Mouse (Mus musculus) Patski (cell line): ENCODE measurements at regions not wholly inside any gene's neighbourhood (a gene's known extent, or its start where the extent isn't known, plus 50 kb on each side); places are given as distances from the start of the nearest gene placed in this dataset.

Experiments used
- ATAC-seq: fragments of 100-300 bp; one replicate; pipeline ENCODE4 v1.8.0; 2021
- CTCF ChIA-PET: fragments of 350-600 bp; sonication (Branson Sonifier 250); formaldehyde crosslinking; loops from one replicate; lab custom pipeline; 2022; ENCODE audit warnings: inconsistent platforms; lab: Charles Lee
- POLR2A ChIA-PET: fragments of 350-600 bp; sonication (Branson Sonifier 250); formaldehyde crosslinking; loops from one replicate; lab custom pipeline; 2022; ENCODE audit warnings: antibody characterized with exemption, inconsistent platforms; lab: Charles Lee
- DNase-seq: peaks from one replicate; pipeline ENCODE4 v3.0.0-alpha.2; 2011; ENCODE audit warnings: low read depth, low spot score
- H3K27me3 ChIP-seq: fragments of 371-371 bp; one replicate; pipeline ENCODE4 v1.5.1; 2021
- CTCF ChIP-seq: fragments of 100-300 bp; IDR thresholded peaks from one replicate; pipeline ENCODE4 v1.5.1; 2021
- in situ Hi-C: fragments of 300-500 bp; cut with MboI; formaldehyde crosslinking; loops from 3 replicates; pipeline ENCODE4 v1.11.1; 2018; ENCODE audit warnings: low pct_unique_long_range_greater_than_20kb, mixed read lengths

DNA sequence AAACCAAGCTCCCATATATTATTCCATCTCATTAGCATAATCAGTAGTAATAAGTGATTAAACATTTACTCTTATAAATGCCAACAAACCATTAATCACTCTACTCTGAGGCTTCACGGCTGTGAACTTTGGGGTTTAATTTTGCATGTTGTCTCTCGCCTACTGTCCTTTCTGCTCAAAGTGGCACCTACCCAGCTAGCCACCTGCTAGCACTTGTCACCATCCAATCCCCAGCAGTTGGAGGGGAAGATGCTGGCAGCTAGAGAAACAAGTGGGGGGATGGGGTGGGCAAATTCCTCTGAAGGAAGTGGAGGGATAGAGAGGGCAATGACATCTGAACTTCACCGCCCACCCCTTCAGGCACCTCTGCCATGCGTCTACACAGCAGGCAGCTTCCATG lies 204.2 kb upstream of the Tcerg1l start:
- H3K27me3 ChIP-seq = peaks cover 5% of the 10 kb centered on the region
- no peak for TF ChIP-seq CTCF
- CTCF ChIA-PET = no interaction called here
- POLR2A ChIA-PET = no interaction called here
- DNase-seq (no peak), ATAC-seq (no peak)
- in situ Hi-C loops = no loop called here

DNA sequence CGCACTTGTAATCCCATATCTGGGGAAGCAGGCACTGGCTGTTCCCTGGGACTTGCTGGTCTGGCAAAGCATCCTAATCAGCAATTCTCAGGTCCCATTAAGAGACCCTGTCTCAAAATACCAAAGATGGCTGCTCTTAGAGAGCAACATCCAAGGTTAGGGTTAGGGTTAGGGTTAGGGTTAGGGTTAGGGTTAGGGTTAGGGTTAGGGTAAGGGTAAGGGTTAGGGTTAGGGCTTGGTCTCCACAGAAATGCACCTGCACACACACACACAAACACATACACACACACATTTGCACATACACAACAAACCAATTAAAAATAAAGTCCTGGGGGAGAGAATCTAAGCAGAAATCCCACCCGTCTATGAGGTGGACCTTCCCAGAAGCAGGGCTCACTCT lies 195.8 kb upstream of the Tcerg1l start:
- CTCF ChIA-PET = no interaction called here
- in situ Hi-C loops = no loop called here

DNA sequence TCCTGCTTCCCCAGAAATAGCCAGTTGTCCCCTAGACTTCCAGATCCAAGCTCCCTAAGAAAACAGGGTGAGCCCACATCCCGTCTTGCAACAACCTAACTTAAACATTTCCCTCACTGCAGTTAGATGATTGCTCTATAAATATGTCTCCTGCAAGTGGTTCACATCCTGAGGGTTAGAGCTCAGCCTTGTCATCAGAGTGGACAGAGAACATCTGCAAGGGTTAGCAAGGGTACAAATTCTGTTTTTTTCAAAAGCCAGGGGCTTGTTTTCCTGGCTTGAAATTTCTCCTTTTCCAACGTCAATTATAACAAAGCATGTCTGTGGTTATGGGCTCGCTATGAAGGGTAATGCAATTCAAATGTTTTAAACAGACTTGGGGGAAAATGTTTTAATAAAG lies 169.8 kb upstream of the Tcerg1l start:
- POLR2A ChIA-PET = no interaction called here
- H3K27me3 ChIP-seq = no peaks in the 10 kb centered on the region
- DNase-seq (no peak), ATAC-seq (no peak)
- TF ChIP-seq CTCF = no peak
- CTCF ChIA-PET = no interaction called here
- in situ Hi-C loops = no loop called here

More for the DNA sequence above, 195.8 kb upstream of the Tcerg1l start:
- ATAC-seq = no peak
- POLR2A ChIA-PET = no interaction called here
- no peak for TF ChIP-seq CTCF
- no peak for DNase-seq
- H3K27me3 ChIP-seq = peaks cover 5% of the 10 kb centered on the region

DNA sequence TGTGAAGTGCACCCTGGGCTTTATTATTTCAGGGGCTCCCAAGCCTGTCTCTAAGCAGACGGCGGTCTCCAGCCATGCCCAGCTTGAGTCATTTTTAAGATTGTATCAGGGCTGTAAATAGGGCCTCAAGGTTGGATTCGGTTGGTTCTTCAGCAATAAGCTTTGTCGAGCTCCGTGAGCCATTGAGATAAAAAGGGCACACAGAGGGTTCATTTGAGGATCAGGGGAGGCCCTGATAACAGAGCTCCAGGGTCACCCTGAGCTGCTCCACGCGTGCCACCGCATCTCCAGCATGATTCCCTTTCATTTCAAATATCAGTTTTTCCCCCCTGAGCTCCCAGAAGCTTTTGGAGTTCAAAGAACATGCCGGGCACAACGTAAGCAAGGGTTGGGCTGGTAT lies 154.1 kb upstream of the Tcerg1l start:
- DNase-seq (no peak), ATAC-seq (no peak)
- in situ Hi-C loops = no loop called here
- ChIA-PET CTCF (no interaction called here), POLR2A (no interaction called here)
- no peak for TF ChIP-seq CTCF
- no peaks in the 10 kb centered on the region for H3K27me3 ChIP-seq

DNA sequence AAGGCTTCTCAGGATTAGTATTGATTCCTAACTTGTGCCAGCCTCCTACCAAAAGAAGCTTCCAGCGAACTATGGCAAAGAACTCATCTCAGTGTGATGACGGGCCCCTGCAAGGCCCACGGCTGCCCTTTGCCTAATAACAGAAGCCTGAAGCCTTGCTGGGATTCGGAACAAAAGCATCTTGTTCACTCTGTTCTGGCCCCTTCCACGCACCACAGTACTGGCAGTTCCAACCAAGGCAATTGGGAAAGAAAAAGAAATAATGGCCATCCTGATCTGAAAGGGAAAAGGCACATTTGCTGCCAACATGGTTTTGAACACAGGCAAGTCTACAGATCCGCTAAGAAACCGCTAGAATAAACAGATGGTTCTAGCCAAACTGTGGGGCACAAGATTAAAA lies 150.4 kb upstream of the Tcerg1l start:
- H3K27me3 ChIP-seq = no peaks in the 10 kb centered on the region
- in situ Hi-C loops = no loop called here
- no peak for TF ChIP-seq CTCF
- ATAC-seq (no peak), DNase-seq (no peak)
- POLR2A ChIA-PET = no interaction called here
- CTCF ChIA-PET = no interaction called here

DNA sequence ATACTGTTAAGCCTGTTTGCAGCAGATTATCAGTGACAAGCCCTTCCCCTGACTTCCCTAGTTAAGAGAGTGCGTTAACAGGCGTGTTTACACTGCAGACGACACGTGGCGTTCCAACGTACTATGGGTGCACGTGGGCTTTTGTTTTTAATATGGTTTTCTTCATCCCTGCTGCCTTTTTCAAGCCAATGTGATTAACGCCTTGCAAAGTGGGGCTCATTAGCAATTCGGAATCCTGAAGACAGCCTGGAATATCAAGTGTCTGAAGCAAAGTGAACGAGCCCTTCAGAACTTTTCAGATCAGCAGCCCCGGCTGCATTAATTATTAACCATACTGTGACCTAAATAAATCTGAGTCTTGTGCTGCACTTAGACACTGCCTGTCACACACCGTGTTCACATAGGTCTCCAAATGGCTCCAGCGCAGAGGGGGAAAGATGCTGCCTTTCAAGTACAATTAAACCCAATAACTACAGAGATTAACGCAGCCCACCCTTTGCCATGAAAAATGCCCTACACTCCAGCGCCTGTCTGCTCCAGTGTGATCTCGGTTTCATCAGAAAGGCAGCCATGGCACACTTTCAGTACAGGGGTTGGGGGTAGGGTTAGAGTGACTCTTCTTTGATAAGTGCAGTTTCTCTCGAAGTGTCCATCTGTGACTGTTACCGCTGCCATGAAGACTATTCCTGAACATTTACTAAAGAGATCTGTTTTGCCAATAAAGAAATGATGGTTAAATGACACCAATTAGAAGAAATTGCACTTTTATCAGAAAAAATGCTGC lies 140.7 kb upstream of the Tcerg1l start:
- in situ Hi-C loops = no loop called here
- TF ChIP-seq CTCF = no peak
- no peaks in the 10 kb centered on the region for H3K27me3 ChIP-seq
- ATAC-seq (no peak), DNase-seq (no peak)
- ChIA-PET POLR2A (no interaction called here), CTCF (no interaction called here)

DNA sequence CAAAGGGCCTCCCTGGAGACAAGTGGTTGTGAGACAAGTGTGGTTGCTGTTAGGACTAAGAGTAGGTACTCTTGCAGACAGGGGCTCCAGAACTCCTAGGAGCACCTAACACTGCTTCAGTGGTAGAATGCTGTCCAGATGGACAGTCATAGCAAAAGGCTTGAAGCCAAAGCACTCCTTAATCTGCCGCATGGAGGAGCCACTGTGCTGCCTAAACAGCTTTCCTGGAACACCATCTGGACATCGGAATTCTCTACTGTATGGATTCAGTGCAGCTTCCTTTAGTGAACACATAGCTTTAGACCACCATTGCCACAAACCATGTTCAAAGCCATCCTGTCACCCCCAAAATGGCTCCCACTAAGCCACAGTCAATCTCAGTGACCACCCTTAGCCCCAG lies 128.6 kb upstream of the Tcerg1l start:
- ChIA-PET CTCF (no interaction called here), POLR2A (no interaction called here)
- TF ChIP-seq CTCF = no peak
- H3K27me3 ChIP-seq = no peaks in the 10 kb centered on the region
- no peak for ATAC-seq
- in situ Hi-C loops = no loop called here
- DNase-seq = no peak

DNA sequence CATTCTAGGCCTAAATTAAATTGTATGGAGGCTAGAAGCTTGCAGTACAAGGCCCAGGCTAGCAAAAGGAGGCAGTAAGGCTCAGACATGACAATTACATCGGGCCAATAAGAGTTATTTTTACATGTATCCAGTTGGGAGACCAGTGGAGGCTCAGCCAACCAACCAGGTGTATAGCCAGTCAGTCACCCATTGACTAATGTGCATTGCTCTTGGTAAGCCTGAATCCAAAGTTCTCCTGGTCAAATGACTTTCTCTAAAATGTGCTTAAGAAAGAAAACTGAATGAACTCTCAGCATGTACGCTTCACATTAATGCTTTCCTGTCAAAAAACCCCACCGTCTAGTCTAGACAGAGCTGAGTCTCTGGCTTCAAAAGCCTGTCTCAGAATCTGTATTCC lies 127.4 kb upstream of the Tcerg1l start:
- ATAC-seq (no peak), DNase-seq (no peak)
- CTCF ChIA-PET = no interaction called here
- in situ Hi-C loops = no loop called here
- POLR2A ChIA-PET = no interaction called here
- TF ChIP-seq CTCF = no peak
- H3K27me3 ChIP-seq = no peaks in the 10 kb centered on the region

DNA sequence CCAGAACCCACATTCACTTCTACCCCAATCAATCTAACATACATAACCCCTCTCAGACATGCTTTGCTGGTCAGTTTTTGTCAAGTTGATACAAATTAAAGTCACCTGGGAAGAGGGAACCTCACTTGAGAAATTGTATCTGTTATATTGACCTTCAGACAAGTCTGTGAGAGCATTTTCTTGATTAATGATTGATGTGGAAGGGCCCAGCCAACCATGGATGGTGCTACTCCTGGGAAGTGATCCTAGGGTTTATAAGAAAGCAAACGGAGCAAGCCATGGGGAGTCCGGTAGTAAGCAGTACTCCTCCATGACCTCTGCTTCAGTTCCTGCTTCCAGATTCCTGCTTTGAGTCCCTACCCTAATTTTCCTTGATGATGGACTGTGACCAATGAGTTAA lies 116.6 kb upstream of the Tcerg1l start:
- DNase-seq = no peak
- CTCF ChIA-PET = no interaction called here
- no peak for TF ChIP-seq CTCF
- in situ Hi-C loops = no loop called here
- no peaks in the 10 kb centered on the region for H3K27me3 ChIP-seq
- POLR2A ChIA-PET = no interaction called here
- no peak for ATAC-seq

DNA sequence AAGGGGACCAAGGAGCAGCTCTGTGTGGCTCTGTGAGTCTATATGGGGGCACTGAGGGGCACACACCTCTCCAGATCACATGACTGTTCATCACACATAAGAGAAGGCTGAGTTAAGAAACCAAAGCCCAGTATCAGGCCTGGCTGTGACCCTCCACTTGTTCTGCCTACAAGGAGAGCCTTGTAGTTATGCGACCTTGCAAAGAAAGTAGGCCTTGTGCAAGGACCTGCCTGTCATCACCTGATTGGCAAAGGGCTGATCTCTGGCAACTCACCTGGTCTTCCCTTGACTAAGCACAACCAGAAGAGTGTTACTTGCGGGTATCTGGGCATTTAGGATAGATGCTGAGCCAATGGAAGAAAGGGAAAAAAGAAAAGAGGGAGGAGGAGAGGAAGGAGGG lies 107.7 kb upstream of the Tcerg1l start:
- in situ Hi-C loops = no loop called here
- no peak for ATAC-seq
- ChIA-PET POLR2A (no interaction called here), CTCF (no interaction called here)
- H3K27me3 ChIP-seq = no peaks in the 10 kb centered on the region
- no peak for TF ChIP-seq CTCF
- no peak for DNase-seq

DNA sequence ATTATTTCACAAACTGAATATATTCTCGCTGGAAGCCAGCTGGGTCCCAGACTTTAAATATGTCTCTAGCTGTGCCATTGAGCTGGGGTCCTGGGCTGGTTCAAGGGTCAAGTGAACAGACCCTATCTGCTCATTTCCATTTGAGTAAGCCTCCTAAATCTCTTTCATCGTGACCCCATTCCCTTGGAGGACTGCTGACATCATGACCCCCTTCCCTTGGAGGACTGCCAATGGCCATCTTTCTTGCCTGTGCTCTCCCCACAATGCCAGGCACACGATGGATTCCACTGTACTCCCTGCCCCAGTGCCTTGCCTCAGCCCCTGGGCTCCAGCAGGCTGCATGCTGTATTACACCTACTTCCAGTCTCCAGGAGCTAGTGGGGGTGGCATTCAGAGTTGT lies 106.5 kb upstream of the Tcerg1l start:
- DNase-seq (no peak), ATAC-seq (no peak)
- no peaks in the 10 kb centered on the region for H3K27me3 ChIP-seq
- ChIA-PET CTCF (no interaction called here), POLR2A (no interaction called here)
- in situ Hi-C loops = no loop called here
- no peak for TF ChIP-seq CTCF

DNA sequence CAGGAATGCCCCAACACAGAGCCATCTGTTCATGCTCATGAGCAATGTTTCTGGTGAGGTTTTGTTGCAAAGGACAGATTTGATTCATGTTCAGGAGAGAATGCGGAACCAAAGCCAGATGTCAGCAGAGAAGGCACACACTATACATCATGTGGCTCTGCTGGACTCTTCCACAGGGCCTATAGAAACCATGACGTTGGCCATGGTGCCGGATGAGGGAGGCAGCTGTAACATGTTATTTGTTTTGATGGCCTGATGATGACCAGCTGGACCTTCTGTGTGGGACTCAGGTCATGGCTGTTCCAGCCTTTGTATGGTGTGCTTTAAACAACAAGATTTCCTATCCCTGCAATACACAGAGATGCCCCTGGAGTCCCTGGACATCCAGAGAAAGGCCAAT lies 105.5 kb upstream of the Tcerg1l start:
- no peak for DNase-seq
- ChIA-PET POLR2A (no interaction called here), CTCF (no interaction called here)
- in situ Hi-C loops = no loop called here
- ATAC-seq = no peak
- TF ChIP-seq CTCF = no peak
- no peaks in the 10 kb centered on the region for H3K27me3 ChIP-seq
